Comparison of ENCODE assay signal across 9 mouse cellular contexts in the genomic region with DNA sequence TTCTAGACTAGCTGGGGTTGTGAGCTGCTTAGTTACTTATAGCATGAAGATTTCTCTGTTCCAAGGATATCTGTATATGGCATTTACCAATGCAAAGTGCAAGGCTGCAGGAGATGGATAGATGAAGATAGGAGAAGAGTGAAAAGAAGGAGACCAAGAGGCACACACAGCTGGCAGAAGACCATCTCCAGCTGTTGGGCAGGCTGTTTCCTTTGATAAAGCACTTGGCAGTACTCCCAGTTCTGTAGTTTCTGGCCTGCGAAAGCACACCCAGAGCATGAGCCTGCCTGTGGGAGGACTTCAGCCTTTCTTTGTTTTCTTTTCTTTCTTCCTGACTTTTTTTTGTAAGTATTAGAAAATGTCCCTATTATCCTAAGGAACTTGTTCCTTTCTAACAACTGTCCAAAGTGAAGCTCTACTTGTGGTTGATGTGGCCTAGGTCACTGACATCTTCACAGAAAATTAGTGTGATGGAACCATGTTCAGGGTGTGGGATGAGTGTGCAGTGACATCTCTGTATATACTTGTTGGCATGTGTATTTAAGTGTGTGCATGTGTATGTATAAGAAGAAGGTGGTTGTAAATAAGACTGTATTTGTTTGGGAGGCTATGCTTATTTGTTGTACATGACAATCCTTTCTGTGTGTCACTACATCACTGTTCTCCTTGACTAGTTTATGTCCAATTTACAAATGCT. TPM values are rescaled to one million over a fixed set of nuclear protein-coding genes. Genes with fewer than 3 reads are reported as not detected.
A peak's percentile ranks its signal among the peaks of the same experiment; 100 is the strongest.
DNase-seq lines count a peak whose midpoint lies in the region; ATAC-seq lines count a peak whose summit lies in the region.
"Had no signal": no experiment of that assay in that cellular context is flagged by ENCODE, and none has a peak within 500 bp of the region (broad histone marks: within the 10 kb centered on the region; RNA-seq: fewer than 3 reads in every experiment).

No protein-coding gene starts in this region.

- no peak overlapping the region for H3K27ac ChIP-seq in liver, embryonic 16.5 days (ENCODE audit: low read length)
- H3K27ac ChIP-seq in forebrain, embryonic 14.5 days (ENCODE audit: low read depth, low read length) = no peak overlapping the region
- H3K27ac ChIP-seq in intestine, embryonic 15.5 days = no peak overlapping the region

- 19% methylated on average over 1 of the region's 1 CpGs for WGBS in liver, embryonic 16.5 days (ENCODE audit: insufficient replicate concordance)
- 84% methylated on average over 1 of the region's 1 CpGs for WGBS in forebrain, embryonic 14.5 days
- 65% methylated on average over 1 of the region's 1 CpGs for WGBS in intestine, embryonic 15.5 days

- DNase-seq in adrenal gland, postnatal 10 days = peak; percentile 39
- no peak for DNase-seq in adrenal gland, postnatal 4 days (ENCODE audit: low spot score in 2 of 2)
- DNase-seq in spleen, adult 12 weeks (ENCODE audit: low spot score) = peak; percentile 21
- DNase-seq in spleen, adult 18-20 months = no peak
- no peak for DNase-seq in forebrain, embryonic 14.5 days (ENCODE audit: low spot score)
- DNase-seq: midbrain, embryonic 14.5 days had no signal

- H3K36me3 ChIP-seq in liver, embryonic 16.5 days (ENCODE audit: control insufficient read depth, insufficient read depth) = no peaks in the 10 kb centered on the region
- H3K36me3 ChIP-seq in forebrain, embryonic 14.5 days (ENCODE audit: control insufficient read depth, insufficient read depth, low read length) = no peaks in the 10 kb centered on the region
- H3K36me3 ChIP-seq in intestine, embryonic 15.5 days = no peaks in the 10 kb centered on the region

- H3K27me3 ChIP-seq in liver, embryonic 16.5 days (ENCODE audit: control insufficient read depth, insufficient read depth, low read depth, low read length) = peaks cover 2% of the 10 kb centered on the region; the same call in 1 of the 2 replicates
- peaks cover 49% of the 10 kb centered on the region for H3K27me3 ChIP-seq in forebrain, embryonic 14.5 days (replicated peaks; ENCODE audit: control insufficient read depth, insufficient read depth, low read length)
- H3K27me3 ChIP-seq in intestine, embryonic 15.5 days (replicated peaks) = peaks cover 13% of the 10 kb centered on the region; the same call in 1 of the 2 replicates

- H3K4me1 ChIP-seq in liver, embryonic 16.5 days (ENCODE audit: control insufficient read depth, low read depth, low read length) = peaks cover 4% of the 10 kb centered on the region
- no peaks in the 10 kb centered on the region for H3K4me1 ChIP-seq in forebrain, embryonic 14.5 days (ENCODE audit: control insufficient read depth, insufficient read depth, low read length)
- no peaks in the 10 kb centered on the region for H3K4me1 ChIP-seq in intestine, embryonic 15.5 days (replicated peaks)

- H3K4me2 ChIP-seq in liver, embryonic 16.5 days (ENCODE audit: low read depth, low read length) = no peak overlapping the region
- no peak overlapping the region for H3K4me2 ChIP-seq in forebrain, embryonic 14.5 days (ENCODE audit: low read length)
- H3K4me2 ChIP-seq in intestine, embryonic 15.5 days (replicated peaks) = no peak overlapping the region

- H3K4me3 ChIP-seq in liver, embryonic 16.5 days (ENCODE audit: low read depth, low read length) = no peak overlapping the region
- H3K4me3 ChIP-seq in forebrain, embryonic 14.5 days (ENCODE audit: low read depth, low read length) = no peak overlapping the region
- no peak overlapping the region for H3K4me3 ChIP-seq in intestine, embryonic 15.5 days (replicated peaks)

- no peaks in the 10 kb centered on the region for H3K9me3 ChIP-seq in liver, embryonic 16.5 days (replicated peaks; ENCODE audit: control insufficient read depth, low read length)
- H3K9me3 ChIP-seq in forebrain, embryonic 14.5 days (replicated peaks; ENCODE audit: control insufficient read depth, low read length) = no peaks in the 10 kb centered on the region
- H3K9me3 ChIP-seq in intestine, embryonic 15.5 days = no peaks in the 10 kb centered on the region

- no peak overlapping the region for H3K9ac ChIP-seq in liver, embryonic 16.5 days (ENCODE audit: low read depth, low read length)
- H3K9ac ChIP-seq in forebrain, embryonic 14.5 days (ENCODE audit: low read length) = no peak overlapping the region
- no peak overlapping the region for H3K9ac ChIP-seq in intestine, embryonic 15.5 days

- ATAC-seq in liver, embryonic 16.5 days (ENCODE audit: low read depth) = peak; percentile 88
- ATAC-seq in CD4-positive, CD25-positive, alpha-beta regulatory T cell, adult 4 months = no peak
- ATAC-seq in forebrain, embryonic 14.5 days = no peak
- no peak for ATAC-seq in intestine, embryonic 15.5 days

RNA-seq across cellular contexts. Expression of a gene that starts 32.6 kb away (rescaled TPM):
- total RNA-seq in adrenal gland, postnatal 10 days (2021) = 100 to 1,000 TPM in 1 of 2 experiments, 10 to 100 TPM in 1; 89.8 to 171 TPM
- 10 to 100 TPM; 74.0 to 79.1 TPM for total RNA-seq in adrenal gland, postnatal 4 days (2021)
- polyA plus RNA-seq in liver, embryonic 16.5 days (2015; fragmentation: Nextera tagmentation; extraction: Ambion mirVana) = 20.3 and 20.8 TPM in 2 replicates
- 100 to 1,000 TPM; 366 to 590 TPM for polyA plus RNA-seq in CD4-positive, CD25-positive, alpha-beta regulatory T cell, adult 4 months (2017; shearing (Covaris generic))
- polyA plus RNA-seq in forebrain, embryonic 14.5 days (2014; fragmentation: Nextera tagmentation; extraction: Ambion mirVana) = 103 and 109 TPM in 2 replicates
- 61.8 and 65.6 TPM in 2 replicates for polyA plus RNA-seq in intestine, embryonic 15.5 days (2015; fragmentation: Nextera tagmentation; extraction: Ambion mirVana)

Comparison
In these comparisons a context has a peak if more than half of its experiments do, and no peak if none do; other contexts are left out.
1. DNase-seq: peak in adrenal gland, postnatal 10 days (single experiment) and spleen, adult 12 weeks (single experiment); none in adrenal gland, postnatal 4 days (0 of 2), spleen, adult 18-20 months (0 of 2) and forebrain, embryonic 14.5 days (single experiment).